Mouse (Mus musculus) lung, postnatal 0 days (tissue): ENCODE data around the gene Gm49711.

Experiments
- CTCF ChIP-seq: IDR thresholded peaks from 2 replicates; pipeline ENCODE4 v1.5.1; 2016; ENCODE audit warnings: antibody characterized with exemption, mild to moderate bottlenecking
- EP300 ChIP-seq: IDR thresholded peaks from 2 replicates; pipeline ENCODE4 v1.6.1; 2016; ENCODE audit warnings: antibody characterized with exemption, mild to moderate bottlenecking, control low read depth

DNA sequence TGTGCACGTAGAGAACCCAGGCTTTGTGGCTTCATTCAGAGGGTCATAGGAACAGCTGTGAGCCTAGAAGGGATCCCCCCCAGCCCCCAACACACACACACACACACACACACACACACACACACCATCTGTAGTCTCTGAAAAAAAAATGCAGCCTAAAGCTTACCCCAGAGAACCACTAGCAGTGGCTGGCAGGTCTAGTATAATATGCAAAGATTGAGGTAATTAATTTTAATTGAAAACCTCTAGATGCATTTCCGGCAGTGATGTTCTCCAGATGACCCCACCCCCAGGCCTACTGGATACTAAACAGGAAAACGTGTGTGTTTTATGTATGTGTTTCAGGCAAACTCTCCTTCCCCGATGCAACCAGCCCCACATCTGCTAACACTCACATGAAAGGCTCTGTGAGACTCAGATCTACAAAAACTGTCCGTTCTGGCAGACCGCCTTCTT lies 172.4 kb downstream of the Gm49711 start:
- TF ChIP-seq CTCF: no peak
- no peak for TF ChIP-seq EP300
